Mouse (Mus musculus): ENCODE data around the gene Ikzf1. TPM values are rescaled to one million over a fixed set of nuclear protein-coding genes. Genes with fewer than 3 reads are reported as not detected.

The Ikzf1 gene
- polyA plus RNA-seq, 1 experiment from 2014 or later = 15.1 TPM

GRCm38 (mm10) chr11:11667922-11668290, 16.9 kb upstream of the Ikzf1 start:
- Histone ChIP-seq H3K4me3 (ENCODE audit: low read length) (no peak overlapping the region), H3K27me3 (ENCODE audit: control insufficient read depth, insufficient read depth, low read length) (no peaks in the 10 kb centered on the region), H3K9me3 (replicated peaks; ENCODE audit: control insufficient read depth, low read length) (no peaks in the 10 kb centered on the region), H3K36me3 (ENCODE audit: control insufficient read depth, insufficient read depth) (no peaks in the 10 kb centered on the region), H3K9ac (ENCODE audit: low read length) (no peak overlapping the region), H3K4me1 (ENCODE audit: control insufficient read depth, insufficient read depth, low read length) (no peaks in the 10 kb centered on the region), H3K27ac (ENCODE audit: low read length) (no peak overlapping the region; the same call in 1 of the 2 replicates), H3K4me2 (ENCODE audit: low read depth, low read length) (no peak overlapping the region)
- ATAC-seq (replicated peaks; ENCODE audit: extremely low read depth, insufficient read depth, low FRiP score) = peak; percentile 60
- WGBS = 75% methylated on average over 3 of the region's 3 CpGs

- no peak for ATAC-seq (replicated peaks; ENCODE audit: extremely low read depth, insufficient read depth, low FRiP score)
- Histone ChIP-seq H3K9ac (ENCODE audit: low read length) (no peak overlapping the region), H3K36me3 (ENCODE audit: control insufficient read depth, insufficient read depth) (no peaks in the 10 kb centered on the region), H3K27ac (ENCODE audit: low read length) (no peak overlapping the region), H3K9me3 (replicated peaks; ENCODE audit: control insufficient read depth, low read length) (no peaks in the 10 kb centered on the region), H3K4me1 (ENCODE audit: control insufficient read depth, insufficient read depth, low read length) (no peaks in the 10 kb centered on the region), H3K4me2 (ENCODE audit: low read depth, low read length) (no peak overlapping the region), H3K27me3 (ENCODE audit: control insufficient read depth, insufficient read depth, low read length) (no peaks in the 10 kb centered on the region), H3K4me3 (ENCODE audit: low read length) (no peak overlapping the region)
- WGBS = 61% methylated on average over 4 of the region's 4 CpGs
These were observed 11.8 kb upstream of the Ikzf1 start for GRCm38 (mm10) chr11:11672974-11673373.

- H3K4me2 ChIP-seq (ENCODE audit: low read depth, low read length) = no peak overlapping the region
- no peak overlapping the region for H3K9ac ChIP-seq (ENCODE audit: low read length)
These were observed 9.7 kb upstream of the Ikzf1 start for GRCm38 (mm10) chr11:11675063-11675462.

GRCm38 (mm10) chr11:11676068-11676741, 8.6 kb upstream of the Ikzf1 start:
- H3K4me1 ChIP-seq (ENCODE audit: control insufficient read depth, insufficient read depth, low read length) = no peaks in the 10 kb centered on the region
- no peak for ATAC-seq (replicated peaks; ENCODE audit: extremely low read depth, insufficient read depth, low FRiP score)
- H3K4me2 ChIP-seq (ENCODE audit: low read depth, low read length) = no peak overlapping the region
- H3K27ac ChIP-seq (ENCODE audit: low read length) = no peak overlapping the region
- WGBS = 73% methylated on average over 9 of the region's 9 CpGs
- H3K36me3 ChIP-seq (ENCODE audit: control insufficient read depth, insufficient read depth) = no peaks in the 10 kb centered on the region
- H3K4me3 ChIP-seq (ENCODE audit: low read length) = no peak overlapping the region
- no peaks in the 10 kb centered on the region for H3K9me3 ChIP-seq (replicated peaks; ENCODE audit: control insufficient read depth, low read length)
- H3K9ac ChIP-seq (ENCODE audit: low read length) = no peak overlapping the region
- no peaks in the 10 kb centered on the region for H3K27me3 ChIP-seq (ENCODE audit: control insufficient read depth, insufficient read depth, low read length)

More at GRCm38 (mm10) chr11:11675063-11675462, 9.7 kb upstream of the Ikzf1 start:
- Histone ChIP-seq H3K36me3 (ENCODE audit: control insufficient read depth, insufficient read depth) (no peaks in the 10 kb centered on the region), H3K4me3 (ENCODE audit: low read length) (no peak overlapping the region), H3K9me3 (replicated peaks; ENCODE audit: control insufficient read depth, low read length) (no peaks in the 10 kb centered on the region), H3K27me3 (ENCODE audit: control insufficient read depth, insufficient read depth, low read length) (no peaks in the 10 kb centered on the region), H3K4me1 (ENCODE audit: control insufficient read depth, insufficient read depth, low read length) (no peaks in the 10 kb centered on the region), H3K27ac (ENCODE audit: low read length) (no peak overlapping the region)
- no peak for ATAC-seq (replicated peaks; ENCODE audit: extremely low read depth, insufficient read depth, low FRiP score)

- no peak for ATAC-seq (replicated peaks; ENCODE audit: extremely low read depth, insufficient read depth, low FRiP score)
- Histone ChIP-seq H3K27me3 (ENCODE audit: control insufficient read depth, insufficient read depth, low read length) (no peaks in the 10 kb centered on the region), H3K4me1 (ENCODE audit: control insufficient read depth, insufficient read depth, low read length) (no peaks in the 10 kb centered on the region), H3K9ac (ENCODE audit: low read length) (no peak overlapping the region), H3K36me3 (ENCODE audit: control insufficient read depth, insufficient read depth) (no peaks in the 10 kb centered on the region), H3K4me2 (ENCODE audit: low read depth, low read length) (no peak overlapping the region), H3K27ac (ENCODE audit: low read length) (no peak overlapping the region), H3K9me3 (replicated peaks; ENCODE audit: control insufficient read depth, low read length) (no peaks in the 10 kb centered on the region), H3K4me3 (ENCODE audit: low read length) (no peak overlapping the region)
- 76% methylated on average over 7 of the region's 7 CpGs for WGBS
These were observed 7.6 kb upstream of the Ikzf1 start for GRCm38 (mm10) chr11:11677165-11677564.

- Histone ChIP-seq H3K9ac (ENCODE audit: low read length) (no peak overlapping the region), H3K27me3 (ENCODE audit: control insufficient read depth, insufficient read depth, low read length) (peaks cover 10% of the 10 kb centered on the region), H3K27ac (ENCODE audit: low read length) (no peak overlapping the region), H3K36me3 (ENCODE audit: control insufficient read depth, insufficient read depth) (no peaks in the 10 kb centered on the region), H3K9me3 (replicated peaks; ENCODE audit: control insufficient read depth, low read length) (no peaks in the 10 kb centered on the region), H3K4me2 (ENCODE audit: low read depth, low read length) (no peak overlapping the region), H3K4me1 (ENCODE audit: control insufficient read depth, insufficient read depth, low read length) (no peaks in the 10 kb centered on the region), H3K4me3 (ENCODE audit: low read length) (no peak overlapping the region)
- peak; percentile 37 for ATAC-seq (replicated peaks; ENCODE audit: extremely low read depth, insufficient read depth, low FRiP score)
- 46% methylated on average over 6 of the region's 6 CpGs for WGBS
These were observed 5.8 kb upstream of the Ikzf1 start for GRCm38 (mm10) chr11:11678972-11679371.

- Histone ChIP-seq H3K4me2 (ENCODE audit: low read depth, low read length) (no peak overlapping the region), H3K36me3 (ENCODE audit: control insufficient read depth, insufficient read depth) (no peaks in the 10 kb centered on the region), H3K9me3 (replicated peaks; ENCODE audit: control insufficient read depth, low read length) (no peaks in the 10 kb centered on the region), H3K4me3 (ENCODE audit: low read length) (no peak overlapping the region), H3K27me3 (ENCODE audit: control insufficient read depth, insufficient read depth, low read length) (peaks cover 43% of the 10 kb centered on the region), H3K4me1 (ENCODE audit: control insufficient read depth, insufficient read depth, low read length) (peaks cover 7% of the 10 kb centered on the region), H3K9ac (ENCODE audit: low read length) (no peak overlapping the region), H3K27ac (ENCODE audit: low read length) (no peak overlapping the region)
- ATAC-seq (replicated peaks; ENCODE audit: extremely low read depth, insufficient read depth, low FRiP score) = no peak
- 66% methylated on average over 9 of the region's 9 CpGs for WGBS
These were observed 510 bp upstream of the Ikzf1 start for GRCm38 (mm10) chr11:11684056-11684929.

- H3K36me3 ChIP-seq (ENCODE audit: control insufficient read depth, insufficient read depth) = no peaks in the 10 kb centered on the region
- H3K27me3 ChIP-seq (ENCODE audit: control insufficient read depth, insufficient read depth, low read length) = peaks cover 43% of the 10 kb centered on the region
- peak overlapping the region; percentile 53 for H3K27ac ChIP-seq (ENCODE audit: low read length)
- peak; percentile 69 for ATAC-seq (replicated peaks; ENCODE audit: extremely low read depth, insufficient read depth, low FRiP score)
- H3K4me2 ChIP-seq (ENCODE audit: low read depth, low read length) = peak overlapping the region; percentile 99
- H3K9me3 ChIP-seq (replicated peaks; ENCODE audit: control insufficient read depth, low read length) = no peaks in the 10 kb centered on the region
- peak overlapping the region; percentile 80 for H3K4me3 ChIP-seq (ENCODE audit: low read length)
- under 1% methylated on average over 44 of the region's 66 CpGs for WGBS
- H3K4me1 ChIP-seq (ENCODE audit: control insufficient read depth, insufficient read depth, low read length) = peaks cover 7% of the 10 kb centered on the region
- H3K9ac ChIP-seq (ENCODE audit: low read length) = peak overlapping the region; percentile 78
These were observed 1.1 kb downstream of the Ikzf1 start for GRCm38 (mm10) chr11:11685853-11686395.

GRCm38 (mm10) chr11:11686569-11687051, 1.8 kb downstream of the Ikzf1 start:
- Histone ChIP-seq H3K9me3 (replicated peaks; ENCODE audit: control insufficient read depth, low read length) (no peaks in the 10 kb centered on the region), H3K4me2 (ENCODE audit: low read depth, low read length) (peak overlapping the region; percentile 99), H3K36me3 (ENCODE audit: control insufficient read depth, insufficient read depth) (no peaks in the 10 kb centered on the region), H3K4me1 (ENCODE audit: control insufficient read depth, insufficient read depth, low read length) (peaks cover 7% of the 10 kb centered on the region), H3K9ac (ENCODE audit: low read length) (peak overlapping the region; percentile 78), H3K27ac (ENCODE audit: low read length) (peak overlapping the region; percentile 18; the same call in 1 of the 2 replicates), H3K4me3 (ENCODE audit: low read length) (peak overlapping the region; percentile 80), H3K27me3 (ENCODE audit: control insufficient read depth, insufficient read depth, low read length) (peaks cover 43% of the 10 kb centered on the region)
- 11% methylated on average over 16 of the region's 16 CpGs for WGBS
- no peak for ATAC-seq (replicated peaks; ENCODE audit: extremely low read depth, insufficient read depth, low FRiP score)

Measured in heart, embryonic 16.5 days (tissue).